Mouse (Mus musculus): ENCODE results near the gene Art3. TPM values are rescaled to one million over a fixed set of nuclear protein-coding genes. Genes with fewer than 3 reads are reported as not detected.

Gene Art3
- polyA plus RNA-seq, 1 experiment from 2014 or later: 3.4 TPM

- H3K27ac ChIP-seq (ENCODE audit: low read depth, low read length): peak within 1 kb of the TSS; percentile 42; the same call in 1 of the 2 replicates
- peak within 1 kb of the TSS; percentile 80 for H3K9ac ChIP-seq (ENCODE audit: low read depth, low read length)
- H3K36me3 ChIP-seq (ENCODE audit: control insufficient read depth, insufficient read depth, low read length): no peaks in the 10 kb centered on the region
- H3K4me3 ChIP-seq (ENCODE audit: low read depth, low read length): peak within 1 kb of the TSS; percentile 86
- H3K4me2 ChIP-seq (replicated peaks; ENCODE audit: low read depth, low read length): peak within 1 kb of the TSS; percentile 76
- no peaks in the 10 kb centered on the region; the same call in 1 of the 2 replicates for H3K4me1 ChIP-seq (replicated peaks; ENCODE audit: control insufficient read depth, insufficient read depth, low read length)
- WGBS: 2% methylated on average over 41 of the region's 41 CpGs
- no peaks in the 10 kb centered on the region for H3K9me3 ChIP-seq (ENCODE audit: control insufficient read depth, low read length)
- DNase-seq (ENCODE audit: low spot score): peak; percentile 91
- H3K27me3 ChIP-seq (ENCODE audit: control insufficient read depth, insufficient read depth, low read length): no peaks in the 10 kb centered on the region
- peak; percentile 96 for ATAC-seq (ENCODE audit: low FRiP score)
These were observed 21.7 kb upstream of the Art3 start, which contains the start of gene Sdad1 for GRCm38 (mm10) chr5:92309681-92310511. Gene Sdad1, minus strand, starts transcription at chr5:92310479.

GRCm38 (mm10) chr5:92312046-92312715 lies 19.4 kb upstream of the Art3 start:
- H3K9ac ChIP-seq (ENCODE audit: low read depth, low read length): no peak overlapping the region
- no peaks in the 10 kb centered on the region for H3K36me3 ChIP-seq (ENCODE audit: control insufficient read depth, insufficient read depth, low read length)
- no peak overlapping the region for H3K27ac ChIP-seq (ENCODE audit: low read depth, low read length)
- 15% methylated on average over 13 of the region's 13 CpGs for WGBS
- no peaks in the 10 kb centered on the region for H3K9me3 ChIP-seq (ENCODE audit: control insufficient read depth, low read length)
- H3K4me1 ChIP-seq (replicated peaks; ENCODE audit: control insufficient read depth, insufficient read depth, low read length): no peaks in the 10 kb centered on the region; the same call in 1 of the 2 replicates
- no peaks in the 10 kb centered on the region for H3K27me3 ChIP-seq (ENCODE audit: control insufficient read depth, insufficient read depth, low read length)
- no peak overlapping the region for H3K4me2 ChIP-seq (replicated peaks; ENCODE audit: low read depth, low read length)
- ATAC-seq (ENCODE audit: low FRiP score): no peak
- no peak overlapping the region for H3K4me3 ChIP-seq (ENCODE audit: low read depth, low read length)
- peak; percentile 89 for DNase-seq (ENCODE audit: low spot score)

DNA sequence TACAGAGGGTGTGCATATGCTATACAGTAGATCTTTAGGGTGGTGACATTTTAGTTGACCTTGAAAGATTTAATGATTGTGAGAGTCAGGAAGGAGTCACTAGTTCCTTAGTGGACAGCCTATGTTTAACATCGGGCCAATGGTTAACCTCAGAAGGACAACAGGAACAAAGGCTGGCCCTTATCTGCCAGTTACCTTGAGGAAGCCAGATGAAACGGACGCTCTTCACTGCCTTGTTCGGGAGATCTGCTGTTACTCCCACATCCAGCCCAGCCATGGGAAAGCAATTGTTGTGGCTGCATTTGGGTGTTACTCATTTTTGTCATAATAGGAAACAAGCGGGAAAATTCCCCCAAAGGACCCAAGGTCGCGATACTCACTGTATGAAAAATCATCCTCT lies 17.9 kb upstream of the Art3 start:
- H3K9me3 ChIP-seq (ENCODE audit: control insufficient read depth, low read length): no peaks in the 10 kb centered on the region
- no peak overlapping the region for H3K9ac ChIP-seq (ENCODE audit: low read depth, low read length)
- no peaks in the 10 kb centered on the region for H3K27me3 ChIP-seq (ENCODE audit: control insufficient read depth, insufficient read depth, low read length)
- H3K27ac ChIP-seq (ENCODE audit: low read depth, low read length): no peak overlapping the region
- 81% methylated on average over 7 of the region's 7 CpGs for WGBS
- no peaks in the 10 kb centered on the region; the same call in 1 of the 2 replicates for H3K4me1 ChIP-seq (replicated peaks; ENCODE audit: control insufficient read depth, insufficient read depth, low read length)
- no peak overlapping the region for H3K4me3 ChIP-seq (ENCODE audit: low read depth, low read length)
- DNase-seq (ENCODE audit: low spot score): no peak
- no peaks in the 10 kb centered on the region for H3K36me3 ChIP-seq (ENCODE audit: control insufficient read depth, insufficient read depth, low read length)
- no peak overlapping the region for H3K4me2 ChIP-seq (replicated peaks; ENCODE audit: low read depth, low read length)
- ATAC-seq (ENCODE audit: low FRiP score): no peak

- H3K27me3 ChIP-seq (ENCODE audit: control insufficient read depth, insufficient read depth, low read length): no peaks in the 10 kb centered on the region
- DNase-seq (ENCODE audit: low spot score): no peak
- H3K4me2 ChIP-seq (replicated peaks; ENCODE audit: low read depth, low read length): no peak overlapping the region
- ATAC-seq (ENCODE audit: low FRiP score): no peak
- no peak overlapping the region for H3K9ac ChIP-seq (ENCODE audit: low read depth, low read length)
- H3K4me3 ChIP-seq (ENCODE audit: low read depth, low read length): no peak overlapping the region
- WGBS: 91% methylated on average over 7 of the region's 7 CpGs
- H3K27ac ChIP-seq (ENCODE audit: low read depth, low read length): no peak overlapping the region
- no peaks in the 10 kb centered on the region for H3K36me3 ChIP-seq (ENCODE audit: control insufficient read depth, insufficient read depth, low read length)
- no peaks in the 10 kb centered on the region for H3K9me3 ChIP-seq (ENCODE audit: control insufficient read depth, low read length)
- no peaks in the 10 kb centered on the region for H3K4me1 ChIP-seq (replicated peaks; ENCODE audit: control insufficient read depth, insufficient read depth, low read length)
These were observed 13.5 kb upstream of the Art3 start for GRCm38 (mm10) chr5:92318119-92318518.

DNA sequence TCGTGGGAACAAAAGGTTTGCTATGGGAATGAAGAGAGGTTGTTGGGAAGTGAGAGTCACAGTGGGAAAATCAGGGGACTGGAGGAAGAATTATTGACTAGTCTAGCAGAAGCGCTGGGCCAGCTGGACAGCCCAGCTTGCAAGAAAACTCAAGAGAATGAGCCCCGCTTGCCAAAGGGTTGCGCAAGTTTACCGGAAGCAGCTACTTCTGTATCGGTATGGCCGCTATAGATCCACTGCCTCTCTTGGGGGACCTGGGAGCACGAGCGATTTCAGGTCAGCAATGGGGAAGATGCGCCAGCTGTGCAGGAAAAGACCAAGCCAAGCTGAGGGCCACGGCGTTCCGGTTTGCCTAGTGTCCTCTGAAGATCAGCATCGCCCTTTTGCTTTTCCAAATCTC lies 13.0 kb upstream of the Art3 start:
- no peak for ATAC-seq (ENCODE audit: low FRiP score)
- no peak overlapping the region for H3K9ac ChIP-seq (ENCODE audit: low read depth, low read length)
- DNase-seq (ENCODE audit: low spot score): no peak
- H3K4me1 ChIP-seq (replicated peaks; ENCODE audit: control insufficient read depth, insufficient read depth, low read length): no peaks in the 10 kb centered on the region
- no peak overlapping the region for H3K4me2 ChIP-seq (replicated peaks; ENCODE audit: low read depth, low read length)
- 93% methylated on average over 14 of the region's 14 CpGs for WGBS
- H3K4me3 ChIP-seq (ENCODE audit: low read depth, low read length): no peak overlapping the region
- no peaks in the 10 kb centered on the region for H3K36me3 ChIP-seq (ENCODE audit: control insufficient read depth, insufficient read depth, low read length)
- no peaks in the 10 kb centered on the region for H3K9me3 ChIP-seq (ENCODE audit: control insufficient read depth, low read length)
- H3K27me3 ChIP-seq (ENCODE audit: control insufficient read depth, insufficient read depth, low read length): no peaks in the 10 kb centered on the region
- H3K27ac ChIP-seq (ENCODE audit: low read depth, low read length): no peak overlapping the region

GRCm38 (mm10) chr5:92321631-92322400 lies 9.8 kb upstream of the Art3 start:
- Histone ChIP-seq H3K9ac (ENCODE audit: low read depth, low read length) (no peak overlapping the region), H3K9me3 (ENCODE audit: control insufficient read depth, low read length) (no peaks in the 10 kb centered on the region), H3K4me2 (replicated peaks; ENCODE audit: low read depth, low read length) (no peak overlapping the region), H3K4me1 (replicated peaks; ENCODE audit: control insufficient read depth, insufficient read depth, low read length) (no peaks in the 10 kb centered on the region), H3K27ac (ENCODE audit: low read depth, low read length) (no peak overlapping the region), H3K36me3 (ENCODE audit: control insufficient read depth, insufficient read depth, low read length) (no peaks in the 10 kb centered on the region), H3K27me3 (ENCODE audit: control insufficient read depth, insufficient read depth, low read length) (no peaks in the 10 kb centered on the region), H3K4me3 (ENCODE audit: low read depth, low read length) (no peak overlapping the region)
- 77% methylated on average over 8 of the region's 8 CpGs for WGBS
- no peak for ATAC-seq (ENCODE audit: low FRiP score)
- no peak for DNase-seq (ENCODE audit: low spot score)

GRCm38 (mm10) chr5:92322612-92323011 lies 9.0 kb upstream of the Art3 start:
- H3K9me3 ChIP-seq (ENCODE audit: control insufficient read depth, low read length): no peaks in the 10 kb centered on the region
- no peak for DNase-seq (ENCODE audit: low spot score)
- 87% methylated on average over 4 of the region's 4 CpGs for WGBS
- no peaks in the 10 kb centered on the region for H3K36me3 ChIP-seq (ENCODE audit: control insufficient read depth, insufficient read depth, low read length)
- H3K9ac ChIP-seq (ENCODE audit: low read depth, low read length): no peak overlapping the region
- no peaks in the 10 kb centered on the region for H3K4me1 ChIP-seq (replicated peaks; ENCODE audit: control insufficient read depth, insufficient read depth, low read length)
- no peak overlapping the region for H3K4me3 ChIP-seq (ENCODE audit: low read depth, low read length)
- no peaks in the 10 kb centered on the region for H3K27me3 ChIP-seq (ENCODE audit: control insufficient read depth, insufficient read depth, low read length)
- no peak overlapping the region for H3K27ac ChIP-seq (ENCODE audit: low read depth, low read length)
- H3K4me2 ChIP-seq (replicated peaks; ENCODE audit: low read depth, low read length): no peak overlapping the region
- ATAC-seq (ENCODE audit: low FRiP score): no peak

- 90% methylated on average over 5 of the region's 5 CpGs for WGBS
- no peak for DNase-seq (ENCODE audit: low spot score)
- ATAC-seq (ENCODE audit: low FRiP score): no peak
- Histone ChIP-seq H3K4me3 (ENCODE audit: low read depth, low read length) (no peak overlapping the region), H3K4me1 (replicated peaks; ENCODE audit: control insufficient read depth, insufficient read depth, low read length) (no peaks in the 10 kb centered on the region), H3K36me3 (ENCODE audit: control insufficient read depth, insufficient read depth, low read length) (no peaks in the 10 kb centered on the region), H3K9me3 (ENCODE audit: control insufficient read depth, low read length) (no peaks in the 10 kb centered on the region), H3K27ac (ENCODE audit: low read depth, low read length) (no peak overlapping the region), H3K27me3 (ENCODE audit: control insufficient read depth, insufficient read depth, low read length) (no peaks in the 10 kb centered on the region), H3K9ac (ENCODE audit: low read depth, low read length) (no peak overlapping the region), H3K4me2 (replicated peaks; ENCODE audit: low read depth, low read length) (no peak overlapping the region)
These were observed 8.4 kb upstream of the Art3 start for GRCm38 (mm10) chr5:92323264-92323663.

Data from hindbrain, embryonic 11.5 days (tissue).